Mouse (Mus musculus) bone marrow, adult 2 months (tissue): Measurements from ENCODE around the gene Ntrk3.

Experiments used
- CTCF ChIP-seq: fragments of 200-500 bp; IDR thresholded peaks from 2 replicates; pipeline ENCODE4 v1.5.1; 2011; ENCODE audit warnings: low read length, control low read depth; ENCODE audit not compliant: control insufficient read depth, insufficient read depth
- POLR2A ChIP-seq: fragments of 200-500 bp; IDR thresholded peaks from 2 replicates; pipeline ENCODE4 v1.6.1; 2011; ENCODE audit warnings: low read depth, mild to moderate bottlenecking, control low read depth, low read length, borderline replicate concordance; ENCODE audit not compliant: control insufficient read depth

DNA sequence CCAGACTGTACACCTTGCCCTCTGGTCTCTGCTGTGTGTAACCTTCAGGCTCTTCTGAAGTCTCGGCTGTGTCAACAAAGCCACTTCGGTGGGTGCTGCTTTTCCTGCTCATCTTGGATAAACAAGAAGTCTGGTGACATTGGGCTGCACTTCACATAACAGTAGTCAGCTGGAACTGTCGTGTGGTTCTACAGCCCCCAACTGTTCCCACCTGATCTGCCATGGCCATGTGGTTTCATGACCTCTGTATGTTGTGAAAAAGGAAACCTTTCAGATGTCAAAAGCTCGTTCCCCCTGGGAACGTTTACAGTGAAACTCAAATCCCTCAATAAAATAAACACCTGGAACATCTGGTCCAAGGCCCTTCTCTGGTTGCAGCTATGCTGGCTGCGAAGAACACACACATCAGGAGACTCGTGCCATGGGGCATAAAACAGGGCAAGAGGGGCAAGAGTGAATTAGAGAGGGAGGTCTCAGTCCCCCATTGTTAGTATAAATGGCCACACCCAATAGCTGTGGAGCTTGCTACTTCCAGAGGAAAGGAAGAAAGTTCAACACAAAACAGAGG, 222.7 kb downstream of the Ntrk3 start:
- TF ChIP-seq CTCF = no peak
- TF ChIP-seq POLR2A = no peak
